Mouse (Mus musculus) embryonic facial prominence, embryonic 12.5 days (tissue): ENCODE measurements around the gene Vwa7. TPM values are rescaled to one million over a fixed set of nuclear protein-coding genes. Genes with fewer than 3 reads are reported as not detected.
"Not testable (repeated sequence)": the region's sequence is repeated elsewhere in the genome, so short reads cannot be mapped to it uniquely, and the experiment has no call there.

ENCODE experiments used
- ATAC-seq: fragments of 200-750 bp; cut with Nextera tagmentation; 2 replicates; pipeline ENCODE4 v1.8.0; 2017; ENCODE audit not compliant: insufficient number of reproducible peaks, insufficient read depth, low FRiP score, low TSS enrichment
- H3K27ac ChIP-seq: fragments of 300-500 bp; sonication (generic); 2 replicates; pipeline ENCODE4 v1.5.1; 2016; ENCODE audit warnings: mild to moderate bottlenecking
- H3K27me3 ChIP-seq: fragments of 300-500 bp; sonication (generic); 2 replicates; pipeline ENCODE4 v1.6.1; 2016; ENCODE audit warnings: mild to moderate bottlenecking, moderate library complexity
- H3K36me3 ChIP-seq: fragments of 300-500 bp; sonication (generic); 2 replicates; pipeline ENCODE4 v1.6.1; 2016; ENCODE audit warnings: mild to moderate bottlenecking
- H3K4me1 ChIP-seq: fragments of 300-500 bp; sonication (generic); 2 replicates; pipeline ENCODE4 v1.6.1; 2016
- H3K4me2 ChIP-seq: fragments of 300-500 bp; sonication (generic); replicated peaks from 2 replicates; pipeline ENCODE4 v1.6.1; 2016; ENCODE audit warnings: mild to moderate bottlenecking, moderate library complexity
- H3K4me3 ChIP-seq: fragments of 300-500 bp; sonication (generic); 2 replicates; pipeline ENCODE4 v1.5.1; 2016; ENCODE audit warnings: mild to moderate bottlenecking
- H3K9ac ChIP-seq: fragments of 300-500 bp; sonication (generic); 2 replicates; pipeline ENCODE4 v1.6.1; 2016; ENCODE audit warnings: mild to moderate bottlenecking, moderate library complexity
- H3K9me3 ChIP-seq: fragments of 300-500 bp; sonication (generic); 2 replicates; pipeline ENCODE4 v1.6.1; 2016; ENCODE audit warnings: mild to moderate bottlenecking, moderate library complexity
- WGBS: fragments of 180-500 bp; shearing (Covaris S2); methylation state at CpG from one replicate; pipeline ENCODE4 v1.1.7; 2016; 5-methylcytosine and 5-hydroxymethylcytosine counted together
- polyA plus RNA-seq: library from polyadenylated mRNA; unstranded; fragments of >200 nt; fragmentation: Nextera tagmentation; extraction: Ambion mirVana; gene quantifications from 2 replicates; pipeline ENCODE4 v1.2.1, GENCODE M21; 2016

The Vwa7 gene
- polyA plus RNA-seq, 1 experiment from 2014 or later: 0.20 TPM

- WGBS: under 1% methylated on average over 35 of the region's 35 CpGs
- Histone ChIP-seq H3K4me3 (peak overlapping the region; percentile 68), H3K27me3 (no peaks in the 10 kb centered on the region), H3K27ac (peak overlapping the region; percentile 99), H3K9ac (peak overlapping the region; percentile 92), H3K4me2 (peak overlapping the region; percentile 93), H3K4me1 (peaks cover 26% of the 10 kb centered on the region), H3K9me3 (no peaks in the 10 kb centered on the region), H3K36me3 (peaks cover 35% of the 10 kb centered on the region)
- ATAC-seq: no peak
Observed at GRCm38 (mm10) chr17:35001452-35002152, 14.8 kb upstream of the Vwa7 start.

- Histone ChIP-seq H3K4me3 (peak overlapping the region; percentile 68), H3K9ac (peak overlapping the region; percentile 92), H3K27ac (peak overlapping the region; percentile 99), H3K36me3 (peaks cover 42% of the 10 kb centered on the region), H3K4me1 (peaks cover 23% of the 10 kb centered on the region), H3K4me2 (peak overlapping the region; percentile 93), H3K9me3 (no peaks in the 10 kb centered on the region), H3K27me3 (no peaks in the 10 kb centered on the region)
- WGBS: 10% methylated on average over 12 of the region's 12 CpGs
- no peak for ATAC-seq
Observed at GRCm38 (mm10) chr17:35002153-35002865, 14.1 kb upstream of the Vwa7 start.

DNA sequence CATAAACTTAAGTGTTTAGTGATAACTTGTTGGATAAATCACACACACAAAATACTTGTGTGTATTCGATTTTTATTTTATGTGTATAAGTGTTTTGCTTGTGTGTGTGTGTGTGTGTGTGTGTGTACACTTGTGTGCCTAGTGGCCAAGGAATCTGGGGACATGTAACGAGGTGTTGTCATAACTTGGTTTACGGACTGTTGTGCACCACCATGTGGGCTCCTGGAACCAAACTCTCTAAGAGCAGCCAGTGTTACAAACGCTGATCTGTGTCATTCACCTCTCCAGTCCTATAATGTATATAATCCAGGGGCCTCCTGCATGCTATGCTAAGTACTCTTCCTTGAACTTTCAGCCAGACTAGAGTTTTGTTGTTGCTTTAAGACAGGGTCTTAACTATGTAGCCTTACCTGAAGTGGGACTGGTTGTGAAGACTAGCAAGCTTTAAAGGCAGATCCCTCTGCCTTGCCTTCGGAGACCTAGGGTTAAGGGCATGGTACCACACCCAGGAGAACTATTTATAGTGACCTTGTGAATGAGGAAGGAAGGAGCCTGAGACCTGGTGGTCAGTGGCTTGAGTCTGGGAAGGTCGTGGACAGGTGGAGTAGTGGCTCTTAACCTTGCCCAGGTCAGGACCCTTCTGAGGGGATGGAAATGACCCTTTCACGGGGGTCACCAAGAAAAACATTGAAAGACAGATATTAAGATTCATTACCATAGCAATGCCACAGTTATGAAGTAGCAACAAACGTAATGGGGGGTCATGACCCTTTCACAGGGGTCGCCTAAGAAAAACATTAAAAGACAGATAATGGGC is 13.1 kb upstream of the Vwa7 start:
- peak overlapping the region; percentile 92 for H3K9ac ChIP-seq

GRCm38 (mm10) chr17:35004075-35004717 is 12.2 kb upstream of the Vwa7 start:
- Histone ChIP-seq H3K4me3 (no peak overlapping the region), H3K4me1 (peaks cover 23% of the 10 kb centered on the region), H3K27me3 (no peaks in the 10 kb centered on the region), H3K36me3 (peaks cover 50% of the 10 kb centered on the region), H3K27ac (no peak overlapping the region), H3K4me2 (no peak overlapping the region), H3K9ac (no peak overlapping the region), H3K9me3 (no peaks in the 10 kb centered on the region)
- ATAC-seq: no peak
- WGBS: 96% methylated on average over 17 of the region's 17 CpGs

More for the DNA sequence above, 13.1 kb upstream of the Vwa7 start:
- Histone ChIP-seq H3K27ac (no peak overlapping the region), H3K9me3 (no peaks in the 10 kb centered on the region), H3K4me2 (peak overlapping the region; percentile 93), H3K4me3 (peak overlapping the region; percentile 68), H3K4me1 (peaks cover 23% of the 10 kb centered on the region), H3K36me3 (peaks cover 47% of the 10 kb centered on the region), H3K27me3 (no peaks in the 10 kb centered on the region)
- ATAC-seq: no peak
- WGBS: 65% methylated on average over 9 of the region's 9 CpGs

- no peak overlapping the region for H3K27ac ChIP-seq
- peaks cover 17% of the 10 kb centered on the region for H3K4me1 ChIP-seq
- no peak for ATAC-seq
- no peak overlapping the region for H3K4me3 ChIP-seq
- H3K36me3 ChIP-seq: peaks cover 59% of the 10 kb centered on the region
- no peaks in the 10 kb centered on the region for H3K9me3 ChIP-seq
- WGBS: 94% methylated on average over 10 of the region's 10 CpGs
- no peaks in the 10 kb centered on the region for H3K27me3 ChIP-seq
- no peak overlapping the region for H3K4me2 ChIP-seq
- no peak overlapping the region for H3K9ac ChIP-seq
Observed at GRCm38 (mm10) chr17:35005158-35005557, 11.2 kb upstream of the Vwa7 start.

GRCm38 (mm10) chr17:35005902-35006301 is 10.5 kb upstream of the Vwa7 start:
- H3K9ac ChIP-seq, ATAC-seq, H3K27ac ChIP-seq, H3K4me3 ChIP-seq, H3K4me2 ChIP-seq, H3K27me3 ChIP-seq, H3K9me3 ChIP-seq: not testable (repeated sequence)
- WGBS: 93% methylated on average over 4 of the region's 5 CpGs
- Histone ChIP-seq H3K36me3 (peaks cover 67% of the 10 kb centered on the region), H3K4me1 (peaks cover 17% of the 10 kb centered on the region)

- Histone ChIP-seq H3K9me3 (no peaks in the 10 kb centered on the region), H3K4me1 (peaks cover 11% of the 10 kb centered on the region), H3K36me3 (peaks cover 82% of the 10 kb centered on the region), H3K4me2 (no peak overlapping the region), H3K4me3 (no peak overlapping the region), H3K9ac (no peak overlapping the region), H3K27me3 (no peaks in the 10 kb centered on the region), H3K27ac (no peak overlapping the region)
- no peak for ATAC-seq
- 93% methylated on average over 7 of the region's 7 CpGs for WGBS
Observed at GRCm38 (mm10) chr17:35007387-35007991, 8.9 kb upstream of the Vwa7 start.

GRCm38 (mm10) chr17:35009586-35009985 is 6.8 kb upstream of the Vwa7 start:
- H3K27ac ChIP-seq: no peak overlapping the region
- 91% methylated on average over 7 of the region's 7 CpGs for WGBS
- no peak overlapping the region for H3K9ac ChIP-seq
- no peaks in the 10 kb centered on the region for H3K4me1 ChIP-seq
- H3K4me3 ChIP-seq: no peak overlapping the region
- no peaks in the 10 kb centered on the region for H3K9me3 ChIP-seq
- peaks cover 97% of the 10 kb centered on the region for H3K36me3 ChIP-seq
- ATAC-seq: no peak
- no peak overlapping the region for H3K4me2 ChIP-seq
- H3K27me3 ChIP-seq: no peaks in the 10 kb centered on the region

GRCm38 (mm10) chr17:35011440-35011839 is 4.9 kb upstream of the Vwa7 start:
- no peak overlapping the region for H3K4me3 ChIP-seq
- H3K4me1 ChIP-seq: no peaks in the 10 kb centered on the region
- no peak overlapping the region for H3K9ac ChIP-seq
- no peaks in the 10 kb centered on the region for H3K27me3 ChIP-seq
- no peaks in the 10 kb centered on the region for H3K9me3 ChIP-seq
- H3K4me2 ChIP-seq: no peak overlapping the region
- WGBS: 93% methylated on average over 8 of the region's 8 CpGs
- H3K36me3 ChIP-seq: peaks cover 99% of the 10 kb centered on the region
- no peak overlapping the region for H3K27ac ChIP-seq
- no peak for ATAC-seq

DNA sequence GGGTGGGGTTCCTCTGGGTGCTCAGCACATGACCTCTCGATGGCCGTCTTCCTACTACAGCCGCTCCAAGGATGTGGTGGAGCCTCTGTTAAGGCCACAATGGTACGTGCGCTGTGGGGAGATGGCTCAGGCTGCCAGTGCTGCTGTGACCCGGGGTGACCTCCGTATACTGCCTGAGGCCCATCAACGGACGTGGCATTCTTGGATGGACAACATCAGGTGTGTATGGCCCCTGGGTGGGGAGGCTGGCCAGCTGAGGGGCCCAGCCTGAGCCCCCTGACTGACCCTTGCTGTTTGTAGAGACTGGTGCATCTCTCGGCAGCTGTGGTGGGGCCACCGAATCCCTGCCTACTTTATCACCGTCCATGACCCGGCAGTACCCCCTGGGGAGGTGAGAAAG is 3.9 kb upstream of the Vwa7 start:
- H3K4me3 ChIP-seq: 0 out of 2 replicates have a peak overlapping the region, but pooled peaks have one; percentile 1
- H3K9ac ChIP-seq: no peak overlapping the region
- H3K9me3 ChIP-seq: no peaks in the 10 kb centered on the region
- H3K36me3 ChIP-seq: peaks cover 97% of the 10 kb centered on the region
- no peaks in the 10 kb centered on the region for H3K27me3 ChIP-seq
- H3K4me1 ChIP-seq: no peaks in the 10 kb centered on the region
- 85% methylated on average over 13 of the region's 13 CpGs for WGBS
- no peak overlapping the region for H3K4me2 ChIP-seq
- no peak for ATAC-seq
- H3K27ac ChIP-seq: no peak overlapping the region

DNA sequence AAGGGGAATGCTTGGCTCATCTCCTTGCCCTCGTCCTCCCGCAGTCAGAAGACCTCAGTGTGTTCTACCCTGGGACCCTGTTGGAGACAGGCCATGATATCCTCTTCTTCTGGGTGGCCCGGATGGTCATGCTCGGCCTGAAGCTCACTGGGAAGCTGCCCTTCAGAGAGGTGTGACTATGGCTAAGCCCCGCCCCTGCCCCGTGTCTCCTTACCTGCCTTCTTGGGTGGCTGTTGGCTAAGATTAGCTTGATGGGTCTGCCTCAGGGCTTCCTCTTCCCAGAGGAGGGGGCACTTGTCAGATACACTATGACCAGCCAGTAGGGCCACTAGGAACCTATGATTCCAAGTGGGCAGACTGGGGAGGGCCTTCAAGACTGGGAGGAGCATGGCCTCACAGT is 3.2 kb upstream of the Vwa7 start:
- no peak for ATAC-seq
- Histone ChIP-seq H3K27me3 (no peaks in the 10 kb centered on the region), H3K27ac (no peak overlapping the region), H3K9ac (no peak overlapping the region), H3K36me3 (peaks cover 89% of the 10 kb centered on the region), H3K4me3 (no peak overlapping the region), H3K9me3 (no peaks in the 10 kb centered on the region), H3K4me1 (no peaks in the 10 kb centered on the region), H3K4me2 (no peak overlapping the region)
- WGBS: 85% methylated on average over 6 of the region's 6 CpGs
